Mouse (Mus musculus) MEL (cell line): Measurements from ENCODE around the gene Trarg1. TPM values are rescaled to one million over a fixed set of nuclear protein-coding genes. Genes with fewer than 3 reads are reported as not detected.

ENCODE experiments used
- DNase-seq: peaks from one replicate; pipeline ENCODE4 v3.0.0; 2011; ENCODE audit warnings: low read depth, low spot score
- H3K27ac ChIP-seq: 2 replicates; pipeline ENCODE4 v1.5.1; 2012; ENCODE audit warnings: low read depth, mild to moderate bottlenecking, control low read depth, low read length, moderate library complexity; ENCODE audit not compliant: control insufficient read depth
- H3K27me3 ChIP-seq, 2 experiments: fragments of 150-350 bp in 1 of 2; sonication (generic) in 1 of 2; 2 replicates each; pipeline ENCODE4 v1.6.1; 2012; ENCODE audit warnings: low read length in 2 of 2, mild to moderate bottlenecking in 2 of 2, improper control_type of control experiment in 1 of 2, moderate library complexity in 1 of 2; ENCODE audit not compliant: insufficient read depth in 2 of 2, control insufficient read depth in 1 of 2
- H3K36me3 ChIP-seq, 2 experiments: 2 replicates each; pipeline ENCODE4 v1.6.1; 2012 to 2014; ENCODE audit warnings: low read length in 2 of 2, improper control_type of control experiment in 1 of 2, inconsistent platforms in 1 of 2, mild to moderate bottlenecking in 1 of 2; ENCODE audit not compliant: insufficient read depth in 2 of 2, control insufficient read depth in 1 of 2
- H3K4me1 ChIP-seq, 2 experiments: fragments of 150-350 bp in 1 of 2; sonication (generic) in 1 of 2; 2 replicates each; pipeline ENCODE4 v1.6.1; 2012; ENCODE audit warnings: low read length in 2 of 2, improper control_type of control experiment in 1 of 2, mild to moderate bottlenecking in 1 of 2; ENCODE audit not compliant: insufficient read depth in 2 of 2, control insufficient read depth in 1 of 2
- H3K4me3 ChIP-seq, 2 experiments: fragments of 150-350 bp in 1 of 2; sonication (generic) in 1 of 2; 2 replicates each; pipeline ENCODE4 v1.5.1; 2012; ENCODE audit warnings: low read depth in 2 of 2, low read length in 2 of 2, mild to moderate bottlenecking in 2 of 2, moderate library complexity in 2 of 2, control low read depth in 1 of 2, improper control_type of control experiment in 1 of 2; ENCODE audit not compliant: control insufficient read depth in 1 of 2, insufficient read depth in 1 of 2
- H3K79me2 ChIP-seq: 2 replicates; pipeline ENCODE4 v1.6.1; 2012; ENCODE audit warnings: mild to moderate bottlenecking, low read length, moderate library complexity; ENCODE audit not compliant: control insufficient read depth, poor library complexity, insufficient read depth
- H3K9ac ChIP-seq: 2 replicates; pipeline ENCODE4 v1.6.1; 2012; ENCODE audit warnings: low read depth, mild to moderate bottlenecking, control low read depth, low read length, moderate library complexity; ENCODE audit not compliant: control insufficient read depth, poor library complexity, severe bottlenecking
- H3K9me3 ChIP-seq: fragments of 150-350 bp; sonication (generic); replicated peaks from 2 replicates; pipeline ENCODE4 v1.6.1; 2012; ENCODE audit warnings: mild to moderate bottlenecking, low read length, improper control_type of control experiment, moderate library complexity; ENCODE audit not compliant: insufficient read depth
- CHD1 ChIP-seq: IDR thresholded peaks from 2 replicates; pipeline ENCODE4 v1.6.1; 2012; ENCODE audit warnings: low read depth, mild to moderate bottlenecking, inconsistent platforms, low read length, improper control_type of control experiment
- CHD2 ChIP-seq: IDR thresholded peaks from 2 replicates; pipeline ENCODE4 v1.6.1; 2011; ENCODE audit warnings: low read length, improper control_type of control experiment
- ELF1 ChIP-seq: IDR thresholded peaks from 2 replicates; pipeline ENCODE4 v1.6.1; 2014; ENCODE audit warnings: low read depth, mild to moderate bottlenecking, inconsistent platforms, low read length, improper control_type of control experiment, moderate library complexity
- ETS1 ChIP-seq: IDR thresholded peaks from 2 replicates; pipeline ENCODE4 v1.6.1; 2012; ENCODE audit warnings: low read depth, mild to moderate bottlenecking, inconsistent platforms, low read length, improper control_type of control experiment, moderate library complexity
- MAX ChIP-seq: IDR thresholded peaks from 2 replicates; pipeline ENCODE4 v1.6.1; 2011; ENCODE audit warnings: low read length, improper control_type of control experiment
- MXI1 ChIP-seq: IDR thresholded peaks from 2 replicates; pipeline ENCODE4 v1.6.1; 2011; ENCODE audit warnings: mild to moderate bottlenecking, low read depth, low read length, improper control_type of control experiment
- MYC ChIP-seq: IDR thresholded peaks from 2 replicates; pipeline ENCODE4 v1.6.1; 2011; ENCODE audit warnings: low read depth, mild to moderate bottlenecking, low read length, improper control_type of control experiment, moderate library complexity
- NELFE ChIP-seq: IDR thresholded peaks from 2 replicates; pipeline ENCODE4 v1.6.1; 2011; ENCODE audit warnings: low read depth, low read length, improper control_type of control experiment
- SMC3 ChIP-seq: IDR thresholded peaks from 2 replicates; pipeline ENCODE4 v1.6.1; 2011; ENCODE audit warnings: low read depth, low read length, improper control_type of control experiment
- UBTF ChIP-seq: IDR thresholded peaks from 2 replicates; pipeline ENCODE4 v1.6.1; 2012; ENCODE audit warnings: low read depth, mild to moderate bottlenecking, inconsistent platforms, low read length, improper control_type of control experiment, moderate library complexity, borderline replicate concordance; ENCODE audit not compliant: insufficient read depth
- USF1 ChIP-seq: IDR thresholded peaks from 2 replicates; pipeline ENCODE4 v1.6.1; 2014; ENCODE audit warnings: low read depth, mild to moderate bottlenecking, inconsistent platforms, low read length, improper control_type of control experiment, moderate library complexity
- ZMIZ1 ChIP-seq: IDR thresholded peaks from 2 replicates; pipeline ENCODE4 v1.6.1; 2012; ENCODE audit warnings: low read depth, mild to moderate bottlenecking, inconsistent platforms, low read length, improper control_type of control experiment, moderate library complexity
- ZNF384 ChIP-seq: IDR thresholded peaks from 2 replicates; pipeline ENCODE4 v1.6.1; 2012; ENCODE audit warnings: low read depth, mild to moderate bottlenecking, inconsistent platforms, low read length, improper control_type of control experiment
- polyA plus RNA-seq, 2 experiments: library from polyadenylated mRNA; stranded (reverse) in 1 of 2; unstranded in 1 of 2; fragments of >175 nt in 1 of 2; fragments of >200 nt in 1 of 2; gene quantifications; 2 replicates each; pipeline versions ENCODE4 v1.2.1 to v1.2.4; 2012; ENCODE audit warnings: low replicate concordance in 2 of 2, low read depth in 1 of 2; ENCODE audit not compliant: insufficient read length in 2 of 2, insufficient read depth in 1 of 2, missing spikeins in 1 of 2
- total RNA-seq: library from RNA; depleted of rRNA; stranded (reverse); fragments of 300-350 nt; gene quantifications from 2 replicates; pipeline ENCODE4 v1.2.3, GENCODE M21; 2012

Gene Trarg1
- total and polyA plus RNA-seq, 3 experiments, result not detected

DNA sequence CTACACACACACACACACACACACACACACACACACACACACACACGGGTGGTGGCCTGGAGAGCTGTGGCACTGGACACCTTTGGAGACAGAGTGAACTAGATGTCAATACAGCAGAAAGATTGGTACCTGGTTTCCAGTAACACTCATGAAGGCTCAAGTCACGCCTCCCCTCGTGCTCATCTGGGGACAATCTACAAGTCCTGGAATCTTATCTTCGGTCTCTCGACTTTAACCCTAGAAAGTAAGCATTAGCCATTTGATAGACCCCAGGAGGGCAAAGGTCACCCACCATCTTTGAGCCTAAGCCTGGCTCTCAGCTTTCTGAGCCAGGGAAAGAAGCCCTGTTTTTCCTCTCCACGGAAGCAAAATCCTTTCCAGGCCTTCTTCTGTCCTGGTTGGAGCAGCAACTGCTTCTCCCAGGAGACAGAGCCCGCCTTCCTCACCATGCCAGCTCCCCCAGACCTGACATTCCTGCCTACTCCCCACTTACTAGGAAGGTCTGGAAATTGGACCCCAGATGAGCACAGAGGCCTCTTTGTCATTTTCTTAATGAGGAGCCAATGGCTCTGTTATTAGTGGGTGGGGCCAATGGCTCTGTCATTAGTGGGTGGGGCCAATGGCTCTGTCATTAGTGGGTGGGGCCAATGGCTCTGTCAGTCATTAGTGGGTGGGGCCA is 17.7 kb upstream of the Trarg1 start:
- no peak for TF ChIP-seq ZMIZ1
- no peak for TF ChIP-seq NELFE
- TF ChIP-seq MXI1, result no peak
- TF ChIP-seq MYC, result no peak
- TF ChIP-seq ELF1, result no peak
- Histone ChIP-seq H3K4me3 (no peak overlapping the region), H3K79me2 (no peaks in the 10 kb centered on the region), H3K36me3 (no peaks in the 10 kb centered on the region), H3K4me1 (no peaks in the 10 kb centered on the region), H3K27ac (no peak overlapping the region), H3K9ac (no peak overlapping the region), H3K9me3 (no peaks in the 10 kb centered on the region), H3K27me3 (peaks cover 4 to 9% of the 10 kb centered on the region in 2 experiments)
- no peak for DNase-seq

DNA sequence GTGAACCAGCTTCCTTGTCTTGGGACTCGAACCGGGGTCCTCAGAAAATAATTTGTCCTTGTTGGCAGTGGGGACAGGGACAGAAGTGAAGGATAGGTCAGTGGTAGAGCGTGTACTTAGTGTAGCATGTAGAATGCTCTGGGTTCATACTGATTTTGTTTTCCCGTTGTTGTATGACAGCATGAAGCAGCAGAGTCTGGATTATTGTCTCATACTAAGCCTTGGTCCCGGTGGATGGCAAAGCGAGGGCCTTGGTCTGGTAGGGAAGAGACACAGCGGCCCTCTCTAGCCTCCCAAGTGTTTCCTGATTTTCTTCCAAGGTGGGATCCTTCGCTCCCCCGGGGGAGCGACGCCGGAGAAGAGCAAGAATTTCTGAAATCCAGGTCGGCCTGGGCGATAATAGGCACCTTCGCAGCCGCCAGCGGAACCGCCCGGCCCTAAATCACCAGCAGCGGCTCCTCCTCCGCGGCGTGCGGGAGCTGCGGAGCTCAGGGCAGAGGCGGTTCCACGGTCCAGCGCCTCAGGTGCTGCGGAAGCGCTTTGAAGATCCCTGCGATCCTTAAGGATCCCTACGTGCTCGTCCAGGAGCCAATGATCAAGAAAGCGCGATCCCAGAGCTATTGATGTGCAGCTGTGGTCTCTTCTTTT is 13.5 kb upstream of the Trarg1 start:
- H3K27me3 ChIP-seq, result peaks cover 0 to 5% of the 10 kb centered on the region in 2 experiments

DNA sequence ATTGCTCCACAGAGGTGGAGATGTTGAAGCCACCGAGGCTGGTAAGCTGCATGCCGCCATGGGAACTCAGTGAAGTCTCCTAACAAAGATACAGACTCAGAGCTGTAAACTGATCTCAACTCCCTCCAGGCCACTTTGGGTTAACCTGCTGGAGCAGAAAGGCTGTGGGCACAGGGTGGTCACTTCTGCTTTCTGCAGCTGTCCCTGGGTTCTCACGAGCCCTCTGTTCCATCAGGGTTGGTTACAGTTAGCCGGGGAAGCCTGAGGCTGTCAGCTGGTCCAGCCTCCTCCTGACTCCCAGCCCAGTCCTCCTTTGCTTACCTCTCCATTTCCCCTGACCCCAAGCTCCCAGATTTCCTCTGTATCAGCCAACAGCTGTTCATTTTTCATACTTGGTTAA is 11.8 kb upstream of the Trarg1 start:
- no peak for TF ChIP-seq ZMIZ1
- TF ChIP-seq NELFE, result no peak
- no peak for TF ChIP-seq CHD2
- TF ChIP-seq UBTF, result no peak
- no peaks in the 10 kb centered on the region for H3K4me1 ChIP-seq
- no peaks in the 10 kb centered on the region for H3K9me3 ChIP-seq
- no peaks in the 10 kb centered on the region for H3K36me3 ChIP-seq
- H3K4me3 ChIP-seq, result no peak overlapping the region
- H3K27me3 ChIP-seq, result peaks cover 0 to 8% of the 10 kb centered on the region in 2 experiments
- H3K27ac ChIP-seq, result no peak overlapping the region
- DNase-seq, result no peak
- H3K79me2 ChIP-seq, result no peaks in the 10 kb centered on the region
- no peak overlapping the region for H3K9ac ChIP-seq

More for the DNA sequence above, 13.5 kb upstream of the Trarg1 start:
- TF ChIP-seq MAX (no peak), CHD2 (no peak), ETS1 (no peak), SMC3 (no peak), MXI1 (no peak), CHD1 (no peak), ZNF384 (no peak), USF1 (no peak)
- TF ChIP-seq, all 39 proteins: peak for 0
- no peak overlapping the region for H3K9ac ChIP-seq
- no peaks in the 10 kb centered on the region for H3K9me3 ChIP-seq
- no peaks in the 10 kb centered on the region for H3K79me2 ChIP-seq
- no peaks in the 10 kb centered on the region for H3K36me3 ChIP-seq
- no peak for DNase-seq
- H3K27ac ChIP-seq, result no peak overlapping the region
- H3K4me1 ChIP-seq, result no peaks in the 10 kb centered on the region
- H3K4me3 ChIP-seq, result no peak overlapping the region
